8 mouse cellular contexts compared by ENCODE assay signal in genomic region chr6:88123150-88123857, GRCm38 (mm10). TPM values are rescaled to one million over a fixed set of nuclear protein-coding genes. Genes with fewer than 3 reads are reported as not detected.
A peak's percentile ranks its signal among the peaks of the same experiment; 100 is the strongest.
DNase-seq lines count a peak whose midpoint lies in the region; ATAC-seq and TF ChIP-seq lines count a peak whose summit lies in the region.

No protein-coding gene starts in this region.

- H3K4me3 ChIP-seq in heart, postnatal 0 days (ENCODE audit: low read depth, low read length): no peak overlapping the region
- peak overlapping the region; percentile 3 to 33; a peak in 2 of 4 replicates for H3K4me3 ChIP-seq in liver, embryonic 14.5 days (ENCODE audit: insufficient read depth in 1 of 2, low read depth in 2 of 2, low read length in 2 of 2)
- H3K4me3 ChIP-seq in stomach, embryonic 15.5 days (replicated peaks): no peak overlapping the region

- no peak for TF ChIP-seq EP300 in heart, postnatal 0 days (IDR thresholded peaks at IDR 0.05; ENCODE audit: low read depth)
- TF ChIP-seq EP300 in liver, embryonic 14.5 days (IDR thresholded peaks at IDR 0.05; ENCODE audit: low read depth): no peak

- H3K27me3 ChIP-seq in heart, postnatal 0 days (ENCODE audit: control insufficient read depth, insufficient read depth, low read length): peaks cover 30% of the 10 kb centered on the region
- H3K27me3 ChIP-seq in liver, embryonic 14.5 days (ENCODE audit: control insufficient read depth, insufficient read depth, low read length): no peaks in the 10 kb centered on the region
- H3K27me3 ChIP-seq in stomach, embryonic 15.5 days (replicated peaks): no peaks in the 10 kb centered on the region

- H3K36me3 ChIP-seq in heart, postnatal 0 days (replicated peaks; ENCODE audit: control insufficient read depth, insufficient read depth, low read length): no peaks in the 10 kb centered on the region
- no peaks in the 10 kb centered on the region for H3K36me3 ChIP-seq in liver, embryonic 14.5 days (replicated peaks; ENCODE audit: control insufficient read depth, insufficient read depth, low read depth)
- H3K36me3 ChIP-seq in stomach, embryonic 15.5 days: no peaks in the 10 kb centered on the region

- 42% methylated on average over 11 of the region's 11 CpGs for WGBS in heart, postnatal 0 days
- WGBS in liver, embryonic 14.5 days (ENCODE audit: insufficient replicate concordance): 32% methylated on average over 11 of the region's 11 CpGs
- 41% methylated on average over 11 of the region's 11 CpGs for WGBS in stomach, embryonic 15.5 days

- H3K4me2 ChIP-seq in heart, postnatal 0 days (ENCODE audit: low read depth, low read length): no peak overlapping the region
- peak overlapping the region; percentile 52 for H3K4me2 ChIP-seq in liver, embryonic 14.5 days (ENCODE audit: low read depth)
- H3K4me2 ChIP-seq in stomach, embryonic 15.5 days: peak overlapping the region; percentile 31

- H3K9me3 ChIP-seq in heart, postnatal 0 days (replicated peaks; ENCODE audit: control insufficient read depth, low read length): no peaks in the 10 kb centered on the region
- no peaks in the 10 kb centered on the region; the same call in 1 of the 2 replicates for H3K9me3 ChIP-seq in liver, embryonic 14.5 days (ENCODE audit: control insufficient read depth, low read length)
- H3K9me3 ChIP-seq in stomach, embryonic 15.5 days: no peaks in the 10 kb centered on the region

- peak; percentile 20 for DNase-seq in CD4-positive, CD25-positive, alpha-beta regulatory T cell, adult 2 months (ENCODE audit: low read depth, low spot score)
- peak; percentile 8 for DNase-seq in spleen, adult 12 weeks (ENCODE audit: low spot score)
- no peak for DNase-seq in spleen, postnatal 36 days (ENCODE audit: low spot score in 2 of 2)
- no peak for DNase-seq in heart, postnatal 0 days (ENCODE audit: low spot score)
- no peak for DNase-seq in liver, embryonic 14.5 days (ENCODE audit: low read depth in 3 of 3, low spot score in 3 of 3)

- no peak overlapping the region for H3K9ac ChIP-seq in heart, postnatal 0 days (replicated peaks; ENCODE audit: low read depth, low read length)
- no peak overlapping the region for H3K9ac ChIP-seq in liver, embryonic 14.5 days (replicated peaks)
- no peak overlapping the region for H3K9ac ChIP-seq in stomach, embryonic 15.5 days

- peak; percentile 39 for TF ChIP-seq CTCF in heart, postnatal 0 days (IDR thresholded peaks at IDR 0.05; ENCODE audit: low read depth)
- peak; percentile 85 for TF ChIP-seq CTCF in liver, embryonic 14.5 days (IDR thresholded peaks at IDR 0.05; ENCODE audit: low read depth)

- H3K4me1 ChIP-seq in heart, postnatal 0 days (ENCODE audit: control insufficient read depth, insufficient read depth): no peaks in the 10 kb centered on the region
- H3K4me1 ChIP-seq in liver, embryonic 14.5 days (replicated peaks; ENCODE audit: control insufficient read depth in 2 of 2, insufficient read depth in 2 of 2, low read length in 1 of 2): peaks cover 4 to 19% of the 10 kb centered on the region in 2 experiments; a peak in 3 of 4 replicates
- peaks cover 13% of the 10 kb centered on the region for H3K4me1 ChIP-seq in stomach, embryonic 15.5 days

- ATAC-seq in CD4-positive, CD25-positive, alpha-beta regulatory T cell, adult 4 months: no peak
- ATAC-seq in heart, postnatal 0 days (ENCODE audit: insufficient read depth, low read depth): peak; percentile 39; the same call in 1 of the 2 replicates
- peak; percentile 70 for ATAC-seq in liver, embryonic 14.5 days (ENCODE audit: insufficient read depth)
- peak; percentile 15; the same call in 1 of the 2 replicates for ATAC-seq in stomach, embryonic 15.5 days (ENCODE audit: insufficient read depth, low FRiP score, low read depth)
- no peak; the same call in 1 of the 2 replicates for ATAC-seq in monocyte, adult 5-6 weeks (replicated peaks; ENCODE audit: insufficient number of reproducible peaks, low FRiP score, low TSS enrichment, poor library complexity, severe bottlenecking)

- H3K27ac ChIP-seq in heart, postnatal 0 days (ENCODE audit: low read depth): no peak overlapping the region
- no peak overlapping the region for H3K27ac ChIP-seq in liver, embryonic 14.5 days
- H3K27ac ChIP-seq in stomach, embryonic 15.5 days: no peak overlapping the region

RNA-seq across cellular contexts. Expression of gene Rpn1, which starts 39.0 kb away (rescaled TPM):
- 100 to 1,000 TPM; 108 to 117 TPM for polyA plus RNA-seq in CD4-positive, CD25-positive, alpha-beta regulatory T cell, adult 4 months (2017; shearing (Covaris generic))
- 120 and 133 TPM in 2 replicates for total RNA-seq in heart, postnatal 0 days (2014; rRNA removed; ENCODE audit: low replicate concordance)
- polyA plus RNA-seq in heart, postnatal 0 days (2015; fragmentation: Nextera tagmentation; extraction: Ambion mirVana): 99.0 and 104 TPM in 2 replicates
- 75.9 and 81.7 TPM in 2 replicates for polyA plus RNA-seq in liver, embryonic 14.5 days (2012; rRNA removed)
- polyA plus RNA-seq in liver, embryonic 14.5 days (2014; fragmentation: Nextera tagmentation; extraction: Ambion mirVana): 169 and 172 TPM in 2 replicates
- polyA plus RNA-seq in stomach, embryonic 15.5 days (2015; fragmentation: Nextera tagmentation; extraction: Ambion mirVana): 387 and 458 TPM in 2 replicates
- 66.8 to 91.7 TPM (median 77.6 TPM) in 3 replicates for total RNA-seq in monocyte, adult 5-6 weeks (2017)

Comparison
In these comparisons a context has a peak if more than half of its experiments do, and no peak if none do; other contexts are left out.
1. DNase-seq: peak in CD4-positive, CD25-positive, alpha-beta regulatory T cell, adult 2 months (single experiment) and spleen, adult 12 weeks (single experiment); none in spleen, postnatal 36 days (0 of 2), heart, postnatal 0 days (single experiment) and liver, embryonic 14.5 days (0 of 3).
2. ATAC-seq: peak in heart, postnatal 0 days (single experiment), liver, embryonic 14.5 days (single experiment) and stomach, embryonic 15.5 days (single experiment); none in CD4-positive, CD25-positive, alpha-beta regulatory T cell, adult 4 months (single experiment) and monocyte, adult 5-6 weeks (single experiment).
3. H3K4me3 ChIP-seq: peak in liver, embryonic 14.5 days (2 of 2); none in heart, postnatal 0 days (single experiment) and stomach, embryonic 15.5 days (single experiment).